Mouse (Mus musculus) ES-Bruce4 (cell line): ENCODE results near the gene Cyp4a10.

ENCODE experiments used
- CTCF ChIP-seq: IDR thresholded peaks from one replicate; pipeline ENCODE4 v1.8.1; 2011; ENCODE audit warnings: low read depth, low read length
- POLR2A ChIP-seq: IDR thresholded peaks from one replicate; pipeline ENCODE4 v1.8.1; 2011; ENCODE audit warnings: low read length; ENCODE audit not compliant: insufficient read depth

DNA sequence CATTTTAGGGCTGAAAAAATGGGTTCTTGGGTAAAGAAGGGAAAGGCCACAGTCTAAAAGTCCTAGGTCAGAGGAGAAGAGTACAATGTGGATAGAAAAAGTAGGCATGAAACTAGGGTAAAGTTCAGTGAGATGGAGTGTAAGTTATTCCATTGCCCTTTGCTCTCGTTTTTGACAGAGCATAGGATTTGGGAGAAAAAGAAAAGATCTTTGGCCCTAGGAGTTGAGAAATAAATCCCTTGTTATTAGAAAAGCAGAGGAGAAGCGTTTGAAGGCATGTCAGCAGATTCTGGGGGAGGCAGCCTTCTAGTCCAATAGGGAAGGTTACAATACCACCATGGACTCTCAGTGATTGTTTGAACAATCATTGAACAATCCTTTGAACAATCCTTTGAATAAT, 37.4 kb downstream of the Cyp4a10 start:
- TF ChIP-seq POLR2A (no peak), CTCF (no peak)
